Mouse (Mus musculus) right cerebral cortex, adult 18-20 months (tissue): ENCODE results near the gene Ier2.
"Not testable (repeated sequence)": the region's sequence is repeated elsewhere in the genome, so short reads cannot be mapped to it uniquely, and the experiment has no call there.

ENCODE experiments used
- DNase-seq: peaks from one replicate; pipeline ENCODE4 v3.0.0; 2022; ENCODE audit warnings: mixed read lengths

Gene Ier2

GRCm38 (mm10) chr8:84697166-84698130 is 34.8 kb upstream of the Ier2 start:
- no peak for DNase-seq

GRCm38 (mm10) chr8:84695140-84695539 is 32.5 kb upstream of the Ier2 start:
- DNase-seq, result no peak

- no peak for DNase-seq
Observed at GRCm38 (mm10) chr8:84693332-84693731, 30.7 kb upstream of the Ier2 start.

GRCm38 (mm10) chr8:84689091-84689915 is 26.7 kb upstream of the Ier2 start:
- DNase-seq, result peak; percentile 95

- DNase-seq, result peak; percentile 91
Observed at GRCm38 (mm10) chr8:84687705-84688100, 25.1 kb upstream of the Ier2 start, which contains the start of gene Nacc1. Nacc1 (minus strand) TSS chr8:84687862.

- no peak for DNase-seq
Observed at GRCm38 (mm10) chr8:84687003-84687704, 24.5 kb upstream of the Ier2 start.

- no peak for DNase-seq
Observed at GRCm38 (mm10) chr8:84686191-84687002, 23.7 kb upstream of the Ier2 start, which contains the start of gene Trmt1. Trmt1 (plus strand) TSS chr8:84686307.

GRCm38 (mm10) chr8:84684537-84684936 is 21.9 kb upstream of the Ier2 start:
- no peak for DNase-seq

- DNase-seq, result no peak
Observed at GRCm38 (mm10) chr8:84682257-84682656, 19.6 kb upstream of the Ier2 start.

GRCm38 (mm10) chr8:84681476-84681875 is 18.8 kb upstream of the Ier2 start:
- DNase-seq, result no peak

GRCm38 (mm10) chr8:84677305-84677704 is 14.7 kb upstream of the Ier2 start:
- no peak for DNase-seq

GRCm38 (mm10) chr8:84670295-84671006 is 7.8 kb upstream of the Ier2 start:
- DNase-seq, result not testable (repeated sequence)

GRCm38 (mm10) chr8:84668731-84669485 is 6.3 kb upstream of the Ier2 start:
- DNase-seq, result no peak

GRCm38 (mm10) chr8:84668081-84668480 is 5.4 kb upstream of the Ier2 start:
- DNase-seq, result no peak

- DNase-seq, result no peak
Observed at GRCm38 (mm10) chr8:84665385-84665893, 2.8 kb upstream of the Ier2 start.

- peak; percentile 87 for DNase-seq
Observed at GRCm38 (mm10) chr8:84664566-84665384, 2.1 kb upstream of the Ier2 start.

GRCm38 (mm10) chr8:84663483-84664327 is 1.1 kb upstream of the Ier2 start:
- DNase-seq, result peak; percentile 97

GRCm38 (mm10) chr8:84661961-84662571 is 586 bp downstream of the Ier2 start:
- peak; percentile 49 for DNase-seq
